Mouse (Mus musculus): ENCODE results near the gene Arhgap21. TPM values are rescaled to one million over a fixed set of nuclear protein-coding genes. Genes with fewer than 3 reads are reported as not detected.

Gene Arhgap21
- 14.9 and 30.5 TPM in 2 replicates for polyA plus RNA-seq (2012; rRNA removed; ENCODE audit: low replicate concordance)

DNA sequence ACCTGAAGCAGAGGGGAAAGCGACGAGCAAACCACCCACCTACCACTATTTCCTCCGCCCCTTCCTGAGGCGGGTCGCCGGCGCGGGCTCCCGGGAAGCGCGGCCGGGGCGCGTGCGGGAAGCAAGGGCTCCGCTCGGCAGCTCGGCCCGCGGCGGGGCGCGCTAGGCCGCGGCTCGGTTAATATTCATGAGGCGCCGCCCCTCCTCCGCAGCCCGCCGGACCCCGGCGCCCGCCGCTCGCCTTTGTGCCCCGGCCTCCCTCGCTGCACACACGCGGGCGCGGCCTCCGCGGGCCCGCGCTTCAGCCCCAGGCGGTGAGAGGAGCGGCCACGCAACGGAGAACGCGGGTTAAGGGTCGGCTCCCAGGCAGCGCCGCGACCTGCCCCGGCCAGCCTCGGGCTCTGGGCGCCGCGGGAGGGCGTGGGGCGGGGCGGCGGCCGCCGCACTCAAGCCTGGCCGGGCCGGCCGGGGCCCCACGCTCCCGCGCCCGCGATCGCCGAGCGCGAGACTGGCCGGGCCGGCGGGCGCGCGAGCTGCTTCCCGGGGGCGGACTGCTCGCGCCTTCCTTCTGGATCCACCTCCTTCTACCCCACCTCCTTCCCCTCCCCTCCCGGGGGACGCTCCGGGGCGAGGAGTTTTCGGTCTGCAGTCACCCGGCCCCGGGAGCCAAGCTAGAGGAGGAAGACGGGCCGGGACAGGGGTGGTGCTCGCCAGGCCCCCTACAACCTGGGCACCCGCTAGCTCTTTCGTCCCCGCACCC is at the start of gene Arhgap21:
Gene Arhgap21 (minus strand): TSS at position 441 of the 760 bp plus-strand sequence.

Other genes with a start within 250 kb of the Arhgap21 start
- gene Enkur, start 236.5 kb upstream of the Arhgap21 start, polyA plus RNA-seq (2012; rRNA removed; ENCODE audit: low replicate concordance): 1.4 TPM in 1 of 2 replicates, not detected in the other
- 3.9 and 4.3 TPM in 2 replicates for gene Thnsl1, start 236.8 kb upstream of the Arhgap21 start, polyA plus RNA-seq (2012; rRNA removed; ENCODE audit: low replicate concordance)

All from subcutaneous adipose tissue, adult 2 months (tissue).